Mouse (Mus musculus): ENCODE data around the gene Arf3. TPM values are rescaled to one million over a fixed set of nuclear protein-coding genes. Genes with fewer than 3 reads are reported as not detected.

Arf3 gene
- total and polyA plus RNA-seq, 3 experiments: 37.4 to 239 (median 140) TPM

- Histone ChIP-seq H3K36me3 (ENCODE audit: control insufficient read depth in 1 of 2, insufficient read depth in 2 of 2, low read length in 2 of 2) (no peaks in the 10 kb centered on the region), H3K79me2 (ENCODE audit: control insufficient read depth, insufficient read depth, low read length, poor library complexity) (no peaks in the 10 kb centered on the region), H3K27ac (ENCODE audit: control insufficient read depth, low read depth, low read length) (no peak overlapping the region), H3K4me3 (ENCODE audit: control insufficient read depth in 1 of 2, insufficient read depth in 1 of 2, low read depth in 2 of 2, low read length in 2 of 2) (no peak overlapping the region), H3K9ac (ENCODE audit: control insufficient read depth, low read depth, low read length, poor library complexity, severe bottlenecking) (no peak overlapping the region), H3K27me3 (ENCODE audit: control insufficient read depth in 1 of 2, insufficient read depth in 2 of 2, low read length in 2 of 2) (no peaks in the 10 kb centered on the region), H3K9me3 (replicated peaks; ENCODE audit: insufficient read depth, low read length) (no peaks in the 10 kb centered on the region), H3K4me1 (ENCODE audit: control insufficient read depth in 1 of 2, insufficient read depth in 2 of 2, low read length in 2 of 2) (peaks cover 0 to 5% of the 10 kb centered on the region in 2 experiments; a peak in 1 of 4 replicates)
- TF ChIP-seq KAT2A (conservative IDR thresholded peaks at IDR 0.05; ENCODE audit: low read depth, low read length) (no peak), RCOR1 (IDR thresholded peaks at IDR 0.05; ENCODE audit: low read depth, low read length) (no peak), JUND (IDR thresholded peaks at IDR 0.05; ENCODE audit: low read depth, low read length) (no peak), MXI1 (IDR thresholded peaks at IDR 0.05; ENCODE audit: low read depth, low read length) (no peak), NELFE (IDR thresholded peaks at IDR 0.05; ENCODE audit: low read depth, low read length) (no peak), ZKSCAN1 (IDR thresholded peaks at IDR 0.05; ENCODE audit: low read depth, low read length) (no peak), TAL1 (IDR thresholded peaks at IDR 0.05; ENCODE audit: low read length) (no peak), BHLHE40 (IDR thresholded peaks at IDR 0.05; ENCODE audit: borderline replicate concordance, low read depth, low read length) (no peak), MYC (IDR thresholded peaks at IDR 0.05; ENCODE audit: low read depth, low read length) (no peak), MAFK (IDR thresholded peaks at IDR 0.05; ENCODE audit: borderline replicate concordance, low read depth, low read length) (no peak), ZNF384 (IDR thresholded peaks at IDR 0.05; ENCODE audit: low read depth, low read length) (no peak), GABPA (IDR thresholded peaks at IDR 0.05; ENCODE audit: low read depth, low read length) (no peak), EP300 (IDR thresholded peaks at IDR 0.05; ENCODE audit: low read depth in 1 of 2, low read length in 2 of 2) (no peak), POLR2A (IDR thresholded peaks at IDR 0.05; ENCODE audit: control insufficient read depth in 1 of 2, insufficient read depth in 1 of 2, low read depth in 1 of 2, low read length in 2 of 2, poor library complexity in 1 of 2) (no peak), CTCF (IDR thresholded peaks at IDR 0.05 in 2 of 3, conservative IDR thresholded peaks at IDR 0.05 in 1 of 3; ENCODE audit: control insufficient read depth in 1 of 3, insufficient read depth in 1 of 3, low read depth in 2 of 3, low read length in 3 of 3, poor library complexity in 1 of 3, severe bottlenecking in 1 of 3) (no peak), SIN3A (IDR thresholded peaks at IDR 0.05; ENCODE audit: low read length) (no peak)
- no peak for DNase-seq (ENCODE audit: low read depth, low spot score)
Observed at GRCm38 (mm10) chr15:98791221-98791620, 28.2 kb upstream of the Arf3 start.

GRCm38 (mm10) chr15:98790761-98791160 lies 27.7 kb upstream of the Arf3 start:
- Histone ChIP-seq H3K9ac (ENCODE audit: control insufficient read depth, low read depth, low read length, poor library complexity, severe bottlenecking) (no peak overlapping the region), H3K36me3 (ENCODE audit: control insufficient read depth in 1 of 2, insufficient read depth in 2 of 2, low read length in 2 of 2) (no peaks in the 10 kb centered on the region), H3K4me1 (ENCODE audit: control insufficient read depth in 1 of 2, insufficient read depth in 2 of 2, low read length in 2 of 2) (peaks cover 0 to 5% of the 10 kb centered on the region in 2 experiments; a peak in 1 of 4 replicates), H3K4me3 (ENCODE audit: control insufficient read depth in 1 of 2, insufficient read depth in 1 of 2, low read depth in 2 of 2, low read length in 2 of 2) (no peak overlapping the region), H3K27me3 (ENCODE audit: control insufficient read depth in 1 of 2, insufficient read depth in 2 of 2, low read length in 2 of 2) (no peaks in the 10 kb centered on the region), H3K9me3 (replicated peaks; ENCODE audit: insufficient read depth, low read length) (no peaks in the 10 kb centered on the region), H3K27ac (ENCODE audit: control insufficient read depth, low read depth, low read length) (no peak overlapping the region), H3K79me2 (ENCODE audit: control insufficient read depth, insufficient read depth, low read length, poor library complexity) (no peaks in the 10 kb centered on the region)
- TF ChIP-seq MAZ (IDR thresholded peaks at IDR 0.05; ENCODE audit: low read depth, low read length) (no peak), ZKSCAN1 (IDR thresholded peaks at IDR 0.05; ENCODE audit: low read depth, low read length) (no peak), CHD2 (IDR thresholded peaks at IDR 0.05; ENCODE audit: low read length) (no peak), EP300 (IDR thresholded peaks at IDR 0.05; ENCODE audit: low read depth in 1 of 2, low read length in 2 of 2) (no peak), POLR2AphosphoS5 (IDR thresholded peaks at IDR 0.05; ENCODE audit: borderline replicate concordance, low read depth, low read length) (no peak), TAL1 (IDR thresholded peaks at IDR 0.05; ENCODE audit: low read length) (no peak), CHD1 (IDR thresholded peaks at IDR 0.05; ENCODE audit: low read depth, low read length) (no peak), BHLHE40 (IDR thresholded peaks at IDR 0.05; ENCODE audit: borderline replicate concordance, low read depth, low read length) (no peak), CTCF (IDR thresholded peaks at IDR 0.05 in 2 of 3, conservative IDR thresholded peaks at IDR 0.05 in 1 of 3; ENCODE audit: control insufficient read depth in 1 of 3, insufficient read depth in 1 of 3, low read depth in 2 of 3, low read length in 3 of 3, poor library complexity in 1 of 3, severe bottlenecking in 1 of 3) (no peak), ELF1 (IDR thresholded peaks at IDR 0.05; ENCODE audit: low read depth, low read length) (no peak), RCOR1 (IDR thresholded peaks at IDR 0.05; ENCODE audit: low read depth, low read length) (no peak), MXI1 (IDR thresholded peaks at IDR 0.05; ENCODE audit: low read depth, low read length) (no peak), ETS1 (IDR thresholded peaks at IDR 0.05; ENCODE audit: low read depth, low read length) (no peak), MYC (IDR thresholded peaks at IDR 0.05; ENCODE audit: low read depth, low read length) (no peak)
- DNase-seq (ENCODE audit: low read depth, low spot score): no peak

Data from MEL (cell line).